Mouse (Mus musculus): ENCODE results near the gene Cryga.

DNA sequence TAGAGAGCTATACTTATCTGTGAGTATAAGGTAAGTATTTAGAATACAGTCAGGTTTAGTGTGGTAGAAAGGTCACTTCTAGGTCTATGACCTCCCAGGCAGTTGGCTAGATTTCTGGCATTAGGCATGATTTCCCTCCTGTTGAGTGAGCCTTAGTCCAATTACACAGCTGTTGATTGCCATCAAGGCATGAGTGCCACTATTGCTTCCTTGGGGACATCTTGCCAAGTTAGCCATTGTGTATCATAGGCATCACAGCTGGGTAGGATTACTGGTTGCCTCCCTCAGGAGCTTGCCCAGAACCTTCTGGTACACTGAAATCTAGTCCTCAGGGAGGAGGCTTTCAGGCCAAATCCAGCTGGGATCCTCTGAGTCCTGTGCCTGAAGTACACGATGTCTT lies 29.7 kb upstream of the Cryga start:
- TF ChIP-seq CTCF (IDR thresholded peaks at IDR 0.05; ENCODE audit: low read depth) (no peak), EP300 (IDR thresholded peaks at IDR 0.05; ENCODE audit: low read depth) (no peak)
